Mouse (Mus musculus) adrenal gland, postnatal 25 days (tissue): ENCODE data around the gene Gm11214. TPM values are rescaled to one million over a fixed set of nuclear protein-coding genes. Genes with fewer than 3 reads are reported as not detected.
A peak's percentile ranks its signal among the peaks of the same experiment; 100 is the strongest.

Experiments
- DNase-seq: peaks from one replicate; pipeline ENCODE4 v3.0.0; 2021; ENCODE audit warnings: mixed read lengths
- total RNA-seq: library from RNA; stranded (reverse); gene quantifications from 2 replicates; pipeline ENCODE4 v1.2.3, GENCODE M21; 2021

Gm11214 gene
- total RNA-seq, 1 experiment from 2014 or later, result not detected

- no peak for DNase-seq
Measured at GRCm38 (mm10) chr4:63659775-63660174, 3.4 kb downstream of the Gm11214 start.

GRCm38 (mm10) chr4:63659086-63659485 is 4.1 kb downstream of the Gm11214 start:
- no peak for DNase-seq

DNA sequence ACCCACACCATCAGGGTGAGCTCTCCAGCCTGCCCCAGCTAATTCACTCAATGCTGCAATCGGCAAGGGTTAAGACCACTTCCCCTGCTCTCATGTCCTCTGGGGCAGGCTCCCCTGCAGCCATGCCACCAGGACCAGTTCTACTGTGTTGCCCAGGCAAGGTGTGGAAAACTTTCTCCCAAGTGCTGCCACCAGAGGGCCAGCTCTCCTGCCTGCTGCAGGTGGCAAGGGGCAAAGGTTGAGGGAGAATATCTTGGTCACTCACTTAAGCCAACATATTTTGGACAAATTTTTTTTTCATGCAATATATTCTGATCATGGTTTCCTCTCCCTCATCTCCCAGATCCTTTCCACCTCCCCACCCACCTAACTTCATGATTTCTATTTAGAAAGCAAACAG is 8.8 kb downstream of the Gm11214 start:
- peak; percentile 12 for DNase-seq

DNA sequence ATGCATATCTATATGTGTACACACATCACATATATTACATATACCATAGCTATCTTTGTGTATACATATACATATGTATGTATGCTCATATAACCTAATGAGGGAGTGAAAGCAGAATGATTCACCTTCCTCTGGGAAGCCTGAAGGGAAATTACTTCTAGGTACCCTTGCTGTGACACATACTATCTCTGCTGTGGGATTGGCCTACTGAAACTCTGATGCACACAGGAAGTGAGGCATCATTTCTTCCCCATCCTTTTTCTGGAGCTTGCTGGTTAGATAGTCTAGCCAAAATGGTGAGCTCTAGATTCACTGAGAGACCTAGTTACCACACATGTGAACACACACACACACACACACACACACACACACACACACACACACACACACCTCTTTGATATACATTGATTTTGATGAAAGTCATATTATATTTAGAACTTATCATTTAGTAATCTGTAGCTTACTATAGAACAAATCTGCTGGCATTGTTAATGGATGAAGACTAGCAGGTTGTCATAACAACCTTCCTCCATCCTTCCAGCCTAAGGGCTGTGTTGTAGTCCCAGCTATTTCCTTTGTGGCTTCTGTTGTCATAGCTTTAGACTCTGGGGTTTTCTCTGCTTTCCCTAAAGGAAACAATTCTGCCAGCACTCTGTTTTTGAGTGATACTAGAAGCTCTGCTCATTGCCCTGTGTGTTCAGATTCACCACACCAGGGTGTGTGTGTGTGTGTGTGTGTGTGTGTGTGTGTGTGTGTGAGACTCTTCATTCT is 19.0 kb downstream of the Gm11214 start:
- DNase-seq, result no peak

GRCm38 (mm10) chr4:63639842-63640241 is 23.3 kb downstream of the Gm11214 start:
- DNase-seq, result no peak

GRCm38 (mm10) chr4:63638603-63639002 is 24.6 kb downstream of the Gm11214 start:
- no peak for DNase-seq

DNA sequence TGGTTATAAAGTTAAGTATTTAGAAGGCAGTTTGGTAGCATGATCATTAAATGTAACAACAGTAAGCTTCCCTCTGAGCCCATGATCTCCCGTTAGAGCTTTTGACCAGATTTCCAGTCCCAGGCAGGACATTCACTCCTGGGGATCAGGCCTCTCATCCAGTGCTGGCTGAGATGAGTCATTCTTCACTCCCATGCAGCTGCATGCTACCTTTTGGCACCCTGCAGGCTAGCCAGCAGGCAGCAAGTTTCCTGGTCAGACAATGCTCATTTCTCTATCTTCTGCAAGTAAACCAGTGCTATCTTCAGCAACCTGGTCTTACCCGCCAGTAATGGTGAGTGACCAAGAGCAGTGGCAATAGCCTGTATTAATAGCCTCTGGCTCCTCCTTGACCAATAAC is 30.0 kb downstream of the Gm11214 start:
- DNase-seq, result no peak

DNA sequence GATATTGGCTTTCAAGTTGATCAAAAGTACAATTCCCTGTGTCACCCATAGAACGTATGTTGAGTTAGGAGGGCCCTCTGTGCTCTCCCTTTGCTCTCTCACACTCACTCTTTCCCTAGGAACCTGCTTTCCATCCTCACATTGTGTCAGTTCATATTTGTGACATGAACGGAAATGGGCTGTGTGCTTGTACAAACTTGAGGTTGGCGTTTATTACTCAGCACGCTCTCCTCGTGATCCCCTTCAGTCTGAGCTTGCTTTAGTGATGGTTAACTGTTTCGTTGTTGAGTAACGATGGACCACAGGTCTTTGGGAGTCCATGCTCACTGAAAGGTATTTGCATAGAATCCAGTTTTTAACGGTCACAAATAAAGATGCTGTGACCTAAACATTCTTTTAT is 36.1 kb downstream of the Gm11214 start:
- DNase-seq, result no peak

DNA sequence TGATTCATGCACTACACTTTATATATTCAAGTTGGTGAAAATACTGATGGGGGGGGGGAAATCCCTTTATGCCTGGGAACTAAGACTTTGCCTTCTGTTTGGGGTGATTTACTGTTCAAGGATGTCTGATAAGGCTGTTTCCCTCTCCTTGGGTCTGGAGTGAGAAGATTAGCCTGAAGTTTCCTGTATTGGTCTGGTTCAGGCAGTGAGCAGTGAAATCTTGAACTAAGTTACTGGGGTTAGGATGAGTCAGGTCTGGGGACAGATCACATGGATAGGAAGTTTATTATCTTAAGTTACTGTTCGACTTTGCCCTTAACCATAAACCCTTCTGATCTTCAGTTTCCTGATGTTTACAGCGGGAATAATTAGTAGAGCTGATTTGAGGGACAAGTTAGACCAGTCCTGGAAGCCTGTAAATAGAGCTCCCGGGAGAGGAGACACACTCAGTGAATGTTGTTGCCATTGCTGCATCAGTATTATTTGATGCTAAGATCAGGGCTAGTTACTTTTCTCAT is 37.6 kb downstream of the Gm11214 start:
- DNase-seq, result no peak

DNA sequence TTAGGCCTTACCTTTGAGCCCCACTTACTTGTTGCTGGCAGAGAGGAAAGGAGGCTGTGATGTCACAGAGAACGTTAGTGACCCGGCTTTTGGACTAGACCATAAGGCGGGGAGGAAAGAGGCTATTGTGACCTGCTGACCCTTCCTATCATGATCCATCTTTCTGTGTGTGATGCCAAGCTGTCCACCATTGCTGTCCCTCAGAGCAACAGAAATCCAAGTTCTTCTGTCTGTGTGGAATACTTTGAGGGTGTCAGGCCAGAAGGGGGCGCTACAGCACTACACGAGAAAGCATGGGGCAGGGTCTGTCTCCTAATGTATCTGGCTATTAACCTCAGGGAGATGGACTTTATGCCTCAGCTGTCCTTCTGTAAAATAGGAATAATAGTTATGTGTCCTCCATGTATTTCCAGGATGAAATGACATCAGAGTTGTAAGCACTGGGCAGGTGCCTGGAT is 40.8 kb downstream of the Gm11214 start, which contains the start of gene Tex48:
Tex48 (minus strand) TSS at position 51 of the 458 bp plus-strand sequence.
- DNase-seq, result peak; percentile 33

DNA sequence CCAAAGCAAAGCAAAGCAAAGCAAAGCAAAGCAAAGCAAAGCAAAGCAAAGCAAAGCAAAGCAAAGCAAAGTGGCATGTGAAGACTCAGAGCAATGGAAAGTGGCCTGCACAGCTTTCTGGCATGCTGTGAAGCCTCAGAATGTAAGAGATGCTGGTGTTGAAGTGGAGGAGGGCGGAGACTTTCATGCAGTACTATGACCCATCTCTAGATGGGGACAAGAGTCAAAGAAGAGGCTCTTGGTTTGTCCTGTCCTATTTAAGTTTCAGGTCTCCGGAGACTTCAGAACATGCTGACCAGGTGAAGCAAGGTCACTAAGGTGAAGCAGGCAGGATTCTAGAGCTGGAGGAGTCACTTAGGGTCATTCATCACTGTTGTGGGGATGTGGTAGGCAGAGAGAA is 41.3 kb downstream of the Gm11214 start:
- no peak for DNase-seq

Other genes starting within 250 kb of the Gm11214 start
- 43.9 and 54.7 TPM in 2 replicates for gene Whrn, start 167.4 kb downstream of the Gm11214 start, total RNA-seq
- 178 and 188 TPM in 2 replicates for gene Atp6v1g1, start 118.6 kb downstream of the Gm11214 start, total RNA-seq
- gene Tmem268, start 104.6 kb downstream of the Gm11214 start, total RNA-seq, result 14.2 and 19.8 TPM in 2 replicates
- gene Gm11213, start 58.1 kb downstream of the Gm11214 start, total RNA-seq, result not detected in 2 replicates
- gene Tex48, start 41.0 kb downstream of the Gm11214 start, total RNA-seq, result not detected in 2 replicates
- 0.12 TPM in 1 of 2 replicates, not detected in the other for gene Tnfsf15, start 81.7 kb upstream of the Gm11214 start, total RNA-seq
- not detected in 2 replicates for gene Tnfsf8, start 198.0 kb upstream of the Gm11214 start, total RNA-seq